Mouse (Mus musculus) limb, embryonic 12.5 days (tissue): ENCODE measurements around the gene Gon4l. TPM values are rescaled to one million over a fixed set of nuclear protein-coding genes. Genes with fewer than 3 reads are reported as not detected.

Source experiments
- ATAC-seq: fragments of 200-750 bp; cut with Nextera tagmentation; 2 replicates; pipeline ENCODE4 v1.8.0; 2017; ENCODE audit warnings: low read depth, moderate TSS enrichment; ENCODE audit not compliant: insufficient number of reproducible peaks, insufficient read depth, low FRiP score, low TSS enrichment
- H3K27ac ChIP-seq: fragments of 300-500 bp; sonication (generic); 2 replicates; pipeline ENCODE4 v1.5.1; 2016; ENCODE audit warnings: mild to moderate bottlenecking, moderate library complexity
- H3K27me3 ChIP-seq: fragments of 300-500 bp; sonication (generic); 2 replicates; pipeline ENCODE4 v1.6.1; 2016; ENCODE audit warnings: mild to moderate bottlenecking, moderate library complexity
- H3K36me3 ChIP-seq: fragments of 300-500 bp; sonication (generic); 2 replicates; pipeline ENCODE4 v1.6.1; 2016; ENCODE audit warnings: mild to moderate bottlenecking, moderate library complexity
- H3K4me1 ChIP-seq: fragments of 300-500 bp; sonication (generic); replicated peaks from 2 replicates; pipeline ENCODE4 v1.6.1; 2016
- H3K4me2 ChIP-seq: fragments of 300-500 bp; sonication (generic); 2 replicates; pipeline ENCODE4 v1.6.1; 2016; ENCODE audit warnings: mild to moderate bottlenecking, moderate library complexity
- H3K4me3 ChIP-seq: fragments of 300-500 bp; sonication (generic); replicated peaks from 2 replicates; pipeline ENCODE4 v1.5.1; 2016; ENCODE audit warnings: mild to moderate bottlenecking
- H3K9ac ChIP-seq: fragments of 300-500 bp; sonication (generic); replicated peaks from 2 replicates; pipeline ENCODE4 v1.6.1; 2016; ENCODE audit warnings: mild to moderate bottlenecking, moderate library complexity
- H3K9me3 ChIP-seq: fragments of 300-500 bp; sonication (generic); 2 replicates; pipeline ENCODE4 v1.6.1; 2016; ENCODE audit warnings: mild to moderate bottlenecking, moderate library complexity
- WGBS: fragments of 180-500 bp; shearing (Covaris S2); methylation state at CpG from one replicate; pipeline ENCODE4 v1.1.7; 2016; 5-methylcytosine and 5-hydroxymethylcytosine counted together
- polyA plus RNA-seq: library from polyadenylated mRNA; unstranded; fragments of >200 nt; fragmentation: Nextera tagmentation; extraction: Ambion mirVana; gene quantifications from 2 replicates; pipeline ENCODE4 v1.2.1, GENCODE M21; 2016

Gene Gon4l
- polyA plus RNA-seq, 1 experiment from 2014 or later = 17.2 TPM

GRCm38 (mm10) chr3:88913511-88914383, 78.7 kb downstream of the Gon4l start, which contains the start of gene Msto1:
Gene Msto1, minus strand, starts transcription at chr3:88913999.
- Histone ChIP-seq H3K9me3 (no peaks in the 10 kb centered on the region), H3K4me1 (peaks cover 6% of the 10 kb centered on the region), H3K4me3 (peak within 1 kb of the TSS; percentile 77), H3K27ac (peak within 1 kb of the TSS; percentile 71), H3K4me2 (peak within 1 kb of the TSS; percentile 76), H3K27me3 (no peaks in the 10 kb centered on the region), H3K9ac (peak within 1 kb of the TSS; percentile 76), H3K36me3 (peaks cover 40% of the 10 kb centered on the region)
- under 1% methylated on average over 62 of the region's 62 CpGs for WGBS
- ATAC-seq = peak; percentile 91

- ATAC-seq = no peak
- 29% methylated on average over 8 of the region's 8 CpGs for WGBS
- H3K9me3 ChIP-seq = no peaks in the 10 kb centered on the region
- peaks cover 34% of the 10 kb centered on the region for H3K36me3 ChIP-seq
- H3K9ac ChIP-seq = peak overlapping the region; percentile 76
- H3K4me3 ChIP-seq = peak overlapping the region; percentile 77
- H3K27ac ChIP-seq = peak overlapping the region; percentile 71
- peaks cover 6% of the 10 kb centered on the region for H3K4me1 ChIP-seq
- peak overlapping the region; percentile 76 for H3K4me2 ChIP-seq
- no peaks in the 10 kb centered on the region for H3K27me3 ChIP-seq
These were observed 79.4 kb downstream of the Gon4l start for GRCm38 (mm10) chr3:88914384-88914810.

- Histone ChIP-seq H3K4me1 (peaks cover 6% of the 10 kb centered on the region), H3K4me3 (no peak overlapping the region), H3K27me3 (no peaks in the 10 kb centered on the region), H3K9me3 (peaks cover 5% of the 10 kb centered on the region; the same call in 1 of the 2 replicates), H3K9ac (no peak overlapping the region), H3K27ac (no peak overlapping the region), H3K36me3 (peaks cover 34% of the 10 kb centered on the region), H3K4me2 (no peak overlapping the region)
- 86% methylated on average over 13 of the region's 13 CpGs for WGBS
- no peak for ATAC-seq
These were observed 84.0 kb downstream of the Gon4l start for GRCm38 (mm10) chr3:88918981-88919380.

GRCm38 (mm10) chr3:88921411-88921810, 86.4 kb downstream of the Gon4l start:
- no peak for ATAC-seq
- H3K9me3 ChIP-seq = peaks cover 5% of the 10 kb centered on the region; the same call in 1 of the 2 replicates
- no peak overlapping the region for H3K27ac ChIP-seq
- no peak overlapping the region for H3K4me2 ChIP-seq
- H3K36me3 ChIP-seq = peaks cover 58% of the 10 kb centered on the region
- H3K4me3 ChIP-seq = no peak overlapping the region
- WGBS = 95% methylated on average over 9 of the region's 9 CpGs
- no peak overlapping the region for H3K9ac ChIP-seq
- no peaks in the 10 kb centered on the region for H3K27me3 ChIP-seq
- no peaks in the 10 kb centered on the region for H3K4me1 ChIP-seq

- H3K4me1 ChIP-seq = no peaks in the 10 kb centered on the region
- H3K4me3 ChIP-seq = no peak overlapping the region
- ATAC-seq = no peak
- no peaks in the 10 kb centered on the region for H3K27me3 ChIP-seq
- no peak overlapping the region for H3K4me2 ChIP-seq
- H3K36me3 ChIP-seq = peaks cover 85% of the 10 kb centered on the region
- 94% methylated on average over 8 of the region's 8 CpGs for WGBS
- H3K9me3 ChIP-seq = peaks cover 5% of the 10 kb centered on the region; the same call in 1 of the 2 replicates
- no peak overlapping the region for H3K9ac ChIP-seq
- no peak overlapping the region for H3K27ac ChIP-seq
These were observed 89.1 kb downstream of the Gon4l start for GRCm38 (mm10) chr3:88923989-88924591.

- H3K36me3 ChIP-seq = peaks cover 99% of the 10 kb centered on the region
These were observed 90.6 kb downstream of the Gon4l start for GRCm38 (mm10) chr3:88925651-88926050.

GRCm38 (mm10) chr3:88929501-88929900, 94.5 kb downstream of the Gon4l start:
- Histone ChIP-seq H3K27me3 (no peaks in the 10 kb centered on the region), H3K9me3 (no peaks in the 10 kb centered on the region), H3K4me3 (no peak overlapping the region), H3K4me1 (peaks cover 4% of the 10 kb centered on the region; the same call in 1 of the 2 replicates), H3K27ac (0 out of 2 replicates have a peak overlapping the region, but pooled peaks have one; percentile 37), H3K36me3 (peaks cover 98% of the 10 kb centered on the region), H3K4me2 (no peak overlapping the region), H3K9ac (no peak overlapping the region)
- 84% methylated on average over 3 of the region's 3 CpGs for WGBS
- no peak for ATAC-seq

More at GRCm38 (mm10) chr3:88925651-88926050, 90.6 kb downstream of the Gon4l start:
- Histone ChIP-seq H3K9ac (0 out of 2 replicates have a peak overlapping the region, but pooled peaks have one; percentile 2), H3K4me3 (no peak overlapping the region), H3K9me3 (peaks cover 5% of the 10 kb centered on the region; the same call in 1 of the 2 replicates), H3K27ac (no peak overlapping the region), H3K4me2 (no peak overlapping the region), H3K27me3 (no peaks in the 10 kb centered on the region), H3K4me1 (no peaks in the 10 kb centered on the region)
- 88% methylated on average over 2 of the region's 2 CpGs for WGBS
- ATAC-seq = no peak

- Histone ChIP-seq H3K27ac (no peak overlapping the region), H3K36me3 (peaks cover 79% of the 10 kb centered on the region), H3K4me2 (no peak overlapping the region), H3K4me1 (no peaks in the 10 kb centered on the region), H3K9ac (no peak overlapping the region), H3K4me3 (no peak overlapping the region), H3K27me3 (no peaks in the 10 kb centered on the region), H3K9me3 (no peaks in the 10 kb centered on the region)
- ATAC-seq = no peak
- 94% methylated on average over 10 of the region's 10 CpGs for WGBS
These were observed 104.0 kb downstream of the Gon4l start for GRCm38 (mm10) chr3:88939071-88939470.

GRCm38 (mm10) chr3:88939749-88940148, 104.7 kb downstream of the Gon4l start:
- Histone ChIP-seq H3K9ac (no peak overlapping the region), H3K27me3 (no peaks in the 10 kb centered on the region), H3K9me3 (no peaks in the 10 kb centered on the region), H3K4me1 (no peaks in the 10 kb centered on the region), H3K27ac (no peak overlapping the region), H3K4me3 (no peak overlapping the region), H3K4me2 (no peak overlapping the region), H3K36me3 (peaks cover 72% of the 10 kb centered on the region)
- WGBS = 68% methylated on average over 3 of the region's 3 CpGs
- ATAC-seq = no peak

- no peak for ATAC-seq
- Histone ChIP-seq H3K4me2 (no peak overlapping the region), H3K27me3 (no peaks in the 10 kb centered on the region), H3K9me3 (no peaks in the 10 kb centered on the region), H3K9ac (no peak overlapping the region), H3K4me1 (peaks cover 4% of the 10 kb centered on the region; the same call in 1 of the 2 replicates), H3K27ac (no peak overlapping the region), H3K36me3 (peaks cover 48% of the 10 kb centered on the region), H3K4me3 (no peak overlapping the region)
- 94% methylated on average over 10 of the region's 10 CpGs for WGBS
These were observed 107.4 kb downstream of the Gon4l start for GRCm38 (mm10) chr3:88942316-88942880.

GRCm38 (mm10) chr3:88944109-88944508, 109.1 kb downstream of the Gon4l start:
- 91% methylated on average over 4 of the region's 4 CpGs for WGBS

More at GRCm38 (mm10) chr3:88944109-88944508, 109.1 kb downstream of the Gon4l start:
- no peak overlapping the region for H3K4me2 ChIP-seq
- H3K27ac ChIP-seq = no peak overlapping the region
- H3K4me1 ChIP-seq = peaks cover 20% of the 10 kb centered on the region
- no peak overlapping the region for H3K4me3 ChIP-seq
- no peak for ATAC-seq
- H3K27me3 ChIP-seq = no peaks in the 10 kb centered on the region
- no peak overlapping the region for H3K9ac ChIP-seq
- H3K36me3 ChIP-seq = peaks cover 31% of the 10 kb centered on the region
- no peaks in the 10 kb centered on the region for H3K9me3 ChIP-seq
